Mouse (Mus musculus) liver, embryonic 11.5 days (tissue): ENCODE data around the gene Lgals3. TPM values are rescaled to one million over a fixed set of nuclear protein-coding genes. Genes with fewer than 3 reads are reported as not detected.

ENCODE experiments used
- ATAC-seq: fragments of 200-750 bp; cut with Nextera tagmentation; replicated peaks from 2 replicates; pipeline ENCODE4 v1.8.0; 2017; ENCODE audit warnings: moderate number of reproducible peaks, mild to moderate bottlenecking, moderate TSS enrichment, moderate library complexity; ENCODE audit not compliant: low FRiP score
- DNase-seq: peaks from one replicate; pipeline ENCODE4 v3.0.0-alpha.2; 2017; ENCODE audit warnings: low spot score
- H3K27ac ChIP-seq: fragments of 300-500 bp; sonication (generic); 2 replicates; pipeline ENCODE4 v1.5.1; 2014; ENCODE audit warnings: mild to moderate bottlenecking, low read depth, low read length, control low read depth
- H3K27me3 ChIP-seq: fragments of 300-500 bp; sonication (generic); replicated peaks from 2 replicates; pipeline ENCODE4 v1.6.1; 2014; ENCODE audit warnings: low read length, mixed read lengths; ENCODE audit not compliant: control insufficient read depth, insufficient read depth
- H3K36me3 ChIP-seq: fragments of 300-500 bp; sonication (generic); 2 replicates; pipeline ENCODE4 v1.6.1; 2014; ENCODE audit warnings: mild to moderate bottlenecking, low read length, moderate library complexity, mixed read lengths; ENCODE audit not compliant: control insufficient read depth, insufficient read depth
- H3K4me1 ChIP-seq: fragments of 300-500 bp; sonication (generic); replicated peaks from 2 replicates; pipeline ENCODE4 v1.6.1; 2014; ENCODE audit warnings: low read length, mixed read lengths; ENCODE audit not compliant: control insufficient read depth, insufficient read depth
- H3K4me2 ChIP-seq: fragments of 300-500 bp; sonication (generic); 2 replicates; pipeline ENCODE4 v1.6.1; 2014; ENCODE audit warnings: mild to moderate bottlenecking, control low read depth, moderate library complexity
- H3K4me3 ChIP-seq: fragments of 300-500 bp; sonication (generic); 2 replicates; pipeline ENCODE4 v1.5.1; 2014; ENCODE audit warnings: low read depth, low read length, control low read depth
- H3K9ac ChIP-seq: fragments of 300-500 bp; sonication (generic); 2 replicates; pipeline ENCODE4 v1.6.1; 2014; ENCODE audit warnings: low read depth, low read length, control low read depth
- H3K9me3 ChIP-seq: fragments of 300-500 bp; sonication (generic); 2 replicates; pipeline ENCODE4 v1.6.1; 2016; ENCODE audit warnings: low read length, inconsistent platforms, mixed read lengths; ENCODE audit not compliant: control insufficient read depth
- WGBS: fragments of 180-500 bp; shearing (Covaris S2); extraction: QIAGEN DNeasy Blood & Tissue Kit; methylation state at CpG from one replicate; pipeline ENCODE4 v1.1.7; 2014; 5-methylcytosine and 5-hydroxymethylcytosine counted together
- polyA plus RNA-seq: library from polyadenylated mRNA; unstranded; fragments of >200 nt; fragmentation: Nextera tagmentation; extraction: Ambion mirVana; gene quantifications from 2 replicates; pipeline ENCODE4 v1.2.1, GENCODE M21; 2014

Lgals3 gene
- polyA plus RNA-seq, 1 experiment from 2014 or later: 21.2 TPM

DNA sequence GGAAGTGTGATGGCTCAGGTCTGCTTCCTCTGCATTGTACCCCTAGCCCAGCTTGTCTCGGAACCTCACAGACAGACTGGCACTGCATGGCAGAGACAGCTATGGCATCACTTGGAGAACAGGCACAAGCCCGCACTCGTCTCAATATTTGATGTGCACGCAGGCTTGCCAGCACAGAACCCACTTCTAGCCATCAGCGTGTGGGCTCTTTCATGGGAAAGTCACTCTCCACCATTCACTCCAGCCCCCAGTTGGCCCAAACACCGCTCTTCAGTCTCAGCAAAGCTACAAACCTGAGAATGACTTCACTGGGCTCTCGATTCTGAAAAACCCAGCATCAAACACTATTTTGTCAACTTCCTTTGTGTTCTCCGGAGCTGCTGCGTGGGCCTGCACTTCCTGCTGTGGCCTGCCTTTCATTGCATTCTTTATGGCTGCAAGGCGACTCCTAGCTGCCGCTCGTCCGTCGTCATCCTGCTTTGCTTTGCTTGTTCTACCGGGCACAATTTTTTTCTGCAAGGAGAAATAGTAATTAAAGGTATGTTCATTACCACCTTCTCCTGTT, 28.0 kb downstream of the Lgals3 start:
- Histone ChIP-seq H3K27ac (no peak overlapping the region), H3K36me3 (peaks cover 57% of the 10 kb centered on the region), H3K27me3 (no peaks in the 10 kb centered on the region), H3K4me1 (no peaks in the 10 kb centered on the region), H3K4me2 (no peak overlapping the region), H3K9me3 (no peaks in the 10 kb centered on the region), H3K4me3 (no peak overlapping the region), H3K9ac (no peak overlapping the region)
- WGBS: 93% methylated on average over 15 of the region's 15 CpGs
- ATAC-seq: no peak
- no peak for DNase-seq

- H3K27ac ChIP-seq: no peak overlapping the region
- H3K4me3 ChIP-seq: no peak overlapping the region
- peaks cover 58% of the 10 kb centered on the region for H3K36me3 ChIP-seq
- H3K9me3 ChIP-seq: no peaks in the 10 kb centered on the region
- H3K27me3 ChIP-seq: no peaks in the 10 kb centered on the region
- 71% methylated on average over 5 of the region's 5 CpGs for WGBS
- DNase-seq: no peak
- H3K9ac ChIP-seq: no peak overlapping the region
- H3K4me1 ChIP-seq: no peaks in the 10 kb centered on the region
- H3K4me2 ChIP-seq: no peak overlapping the region
- no peak for ATAC-seq
Measured at GRCm38 (mm10) chr14:47396165-47396652, 28.7 kb downstream of the Lgals3 start.

GRCm38 (mm10) chr14:47402735-47403134, 35.2 kb downstream of the Lgals3 start:
- H3K4me2 ChIP-seq: no peak overlapping the region
- no peak overlapping the region for H3K27ac ChIP-seq
- no peak overlapping the region for H3K9ac ChIP-seq
- 89% methylated on average over 8 of the region's 8 CpGs for WGBS
- no peak for ATAC-seq
- DNase-seq: no peak
- H3K4me1 ChIP-seq: no peaks in the 10 kb centered on the region
- H3K9me3 ChIP-seq: no peaks in the 10 kb centered on the region
- no peaks in the 10 kb centered on the region for H3K27me3 ChIP-seq
- no peak overlapping the region for H3K4me3 ChIP-seq
- peaks cover 68% of the 10 kb centered on the region for H3K36me3 ChIP-seq

GRCm38 (mm10) chr14:47406000-47406399, 38.4 kb downstream of the Lgals3 start:
- no peak overlapping the region for H3K4me3 ChIP-seq
- no peak for DNase-seq
- H3K36me3 ChIP-seq: peaks cover 65% of the 10 kb centered on the region
- no peaks in the 10 kb centered on the region for H3K9me3 ChIP-seq
- no peak overlapping the region for H3K27ac ChIP-seq
- no peak overlapping the region for H3K4me2 ChIP-seq
- H3K4me1 ChIP-seq: no peaks in the 10 kb centered on the region
- 87% methylated on average over 9 of the region's 9 CpGs for WGBS
- no peak overlapping the region for H3K9ac ChIP-seq
- no peak for ATAC-seq
- no peaks in the 10 kb centered on the region for H3K27me3 ChIP-seq

GRCm38 (mm10) chr14:47417346-47417745, 49.8 kb downstream of the Lgals3 start:
- H3K4me1 ChIP-seq: peaks cover 13% of the 10 kb centered on the region
- no peak for ATAC-seq
- no peaks in the 10 kb centered on the region for H3K27me3 ChIP-seq
- no peak for DNase-seq
- no peak overlapping the region; the same call in 1 of the 2 replicates for H3K27ac ChIP-seq
- peak overlapping the region; percentile 94 for H3K4me2 ChIP-seq
- peaks cover 23% of the 10 kb centered on the region for H3K36me3 ChIP-seq
- no peaks in the 10 kb centered on the region for H3K9me3 ChIP-seq
- peak overlapping the region; percentile 89 for H3K9ac ChIP-seq
- H3K4me3 ChIP-seq: peak overlapping the region; percentile 76
- WGBS: 22% methylated on average over 3 of the region's 3 CpGs

DNA sequence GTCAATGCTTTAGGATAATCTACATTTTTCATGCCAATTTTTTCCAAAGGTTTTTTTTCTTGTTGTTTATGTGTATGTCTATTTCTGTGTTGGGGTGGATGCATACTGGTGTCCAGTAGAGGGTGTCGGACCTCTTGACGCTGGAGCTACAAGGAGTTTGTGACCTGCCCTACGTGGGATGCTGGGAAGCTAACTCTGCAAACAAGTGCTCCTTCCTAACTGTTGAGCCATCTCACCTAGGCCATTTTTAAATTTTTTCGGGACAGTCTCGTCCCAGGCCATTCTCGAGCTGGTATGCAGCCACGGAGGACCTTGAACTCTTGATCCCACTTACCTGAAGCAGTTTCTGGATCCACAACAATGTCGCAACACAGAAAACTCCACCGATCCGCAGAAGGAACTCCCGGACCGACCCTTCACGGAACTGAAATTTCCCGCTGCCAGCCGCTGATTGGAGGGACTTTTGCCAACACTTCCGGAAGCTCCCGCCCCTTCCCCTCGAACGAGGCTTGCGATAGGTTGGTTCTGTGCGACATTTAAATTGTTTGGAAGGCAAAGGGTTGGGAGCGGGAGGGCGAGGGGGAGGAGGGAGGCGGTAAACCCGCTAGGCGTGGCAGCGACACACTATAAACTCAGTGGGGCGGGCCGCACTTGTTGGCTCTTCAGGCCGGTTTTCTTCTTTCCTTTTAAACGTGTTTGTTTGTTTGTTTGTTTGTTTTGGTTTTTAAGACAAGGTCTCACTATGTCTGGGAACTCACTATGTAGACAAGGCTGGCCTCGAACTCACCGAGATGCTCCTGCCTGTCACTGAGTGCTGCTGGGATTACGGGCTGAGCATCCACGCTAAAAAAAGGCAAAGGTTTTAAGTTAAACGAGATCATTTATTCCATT, 50.5 kb downstream of the Lgals3 start, which contains the start of gene Dlgap5:
TSS of gene Dlgap5 (minus strand) at position 633 of the 891 bp plus-strand sequence.
- peak; percentile 97 for ATAC-seq
- Histone ChIP-seq H3K4me3 (peak within 1 kb of the TSS; percentile 76), H3K27me3 (no peaks in the 10 kb centered on the region)

GRCm38 (mm10) chr14:47418666-47418991, 51.1 kb downstream of the Lgals3 start:
- Histone ChIP-seq H3K27ac (peak overlapping the region; percentile 57), H3K27me3 (no peaks in the 10 kb centered on the region), H3K4me3 (peak overlapping the region; percentile 76), H3K4me2 (peak overlapping the region; percentile 94), H3K36me3 (peaks cover 18% of the 10 kb centered on the region), H3K9ac (peak overlapping the region; percentile 60), H3K4me1 (peaks cover 13% of the 10 kb centered on the region), H3K9me3 (no peaks in the 10 kb centered on the region)
- DNase-seq (no peak), ATAC-seq (no peak)
- WGBS: 45% methylated on average over 5 of the region's 5 CpGs

More for the DNA sequence above, 50.5 kb downstream of the Lgals3 start, which contains the start of gene Dlgap5:
- Histone ChIP-seq H3K4me1 (peaks cover 13% of the 10 kb centered on the region), H3K9me3 (no peaks in the 10 kb centered on the region), H3K9ac (peak within 1 kb of the TSS; percentile 89), H3K36me3 (peaks cover 19% of the 10 kb centered on the region), H3K27ac (peak within 1 kb of the TSS; percentile 80), H3K4me2 (peak within 1 kb of the TSS; percentile 94)
- peak; percentile 90 for DNase-seq
- WGBS: 2% methylated on average over 36 of the region's 36 CpGs

GRCm38 (mm10) chr14:47419034-47419625, 51.6 kb downstream of the Lgals3 start:
- Histone ChIP-seq H3K4me2 (no peak overlapping the region), H3K36me3 (peaks cover 13% of the 10 kb centered on the region), H3K4me3 (no peak overlapping the region), H3K27ac (no peak overlapping the region; the same call in 1 of the 2 replicates), H3K9me3 (no peaks in the 10 kb centered on the region), H3K9ac (no peak overlapping the region), H3K4me1 (peaks cover 13% of the 10 kb centered on the region), H3K27me3 (no peaks in the 10 kb centered on the region)
- DNase-seq: no peak
- WGBS: 76% methylated on average over 9 of the region's 9 CpGs
- no peak for ATAC-seq
